Mouse (Mus musculus): ENCODE data around the gene Creb5.

The Creb5 gene

DNA sequence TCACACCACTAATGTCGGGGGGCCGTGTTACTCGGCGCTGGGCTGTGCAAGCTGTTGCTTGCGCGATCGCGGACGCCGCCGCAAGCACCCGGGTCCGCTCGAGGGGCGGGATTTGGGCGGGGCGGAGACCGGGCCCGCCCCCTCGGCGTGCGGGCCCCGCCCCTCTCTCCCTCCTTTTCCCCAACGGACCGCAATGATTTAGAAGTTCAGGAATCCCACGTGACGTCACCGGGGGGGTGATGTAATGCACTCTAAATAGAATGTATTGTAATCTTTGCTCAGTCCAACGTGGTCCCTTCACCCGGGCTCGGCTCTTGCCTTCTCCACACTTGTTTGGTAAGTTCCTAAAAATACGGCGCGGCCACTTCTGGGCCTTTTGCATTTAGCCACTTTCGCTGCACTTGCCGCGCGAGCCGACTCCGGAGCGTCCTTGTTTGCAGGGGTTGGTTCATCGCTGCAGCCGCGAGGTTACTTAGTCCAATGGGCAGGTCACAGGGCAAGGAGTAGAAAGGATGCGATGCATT is at the start of gene Creb5:
TSS of gene Creb5 (plus strand) at position 233 of the 524 bp plus-strand sequence.
- no peak for DNase-seq (ENCODE audit: extremely low read depth, insufficient read length, low spot score)

DNA sequence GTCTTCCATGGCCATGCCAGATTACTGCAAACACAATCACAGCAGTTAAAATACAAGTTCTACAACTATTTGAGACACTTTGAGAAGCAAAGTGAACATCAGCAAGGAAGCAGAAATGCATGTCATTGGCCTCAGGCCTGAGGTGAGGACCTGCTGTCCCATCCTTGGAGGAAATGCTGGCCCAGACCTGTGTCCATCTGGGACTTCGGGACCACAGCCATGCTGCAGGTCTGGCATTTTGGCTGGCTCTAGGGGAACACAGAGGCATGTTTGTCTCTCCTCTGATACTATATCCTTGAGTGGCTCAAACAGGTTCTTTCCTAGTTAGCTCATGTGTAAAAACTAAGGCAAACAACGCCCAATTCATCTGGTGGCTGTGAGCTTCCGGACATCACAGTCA is 27.2 kb upstream of the Creb5 start:
- DNase-seq (ENCODE audit: extremely low read depth, insufficient read length, low spot score) = no peak

DNA sequence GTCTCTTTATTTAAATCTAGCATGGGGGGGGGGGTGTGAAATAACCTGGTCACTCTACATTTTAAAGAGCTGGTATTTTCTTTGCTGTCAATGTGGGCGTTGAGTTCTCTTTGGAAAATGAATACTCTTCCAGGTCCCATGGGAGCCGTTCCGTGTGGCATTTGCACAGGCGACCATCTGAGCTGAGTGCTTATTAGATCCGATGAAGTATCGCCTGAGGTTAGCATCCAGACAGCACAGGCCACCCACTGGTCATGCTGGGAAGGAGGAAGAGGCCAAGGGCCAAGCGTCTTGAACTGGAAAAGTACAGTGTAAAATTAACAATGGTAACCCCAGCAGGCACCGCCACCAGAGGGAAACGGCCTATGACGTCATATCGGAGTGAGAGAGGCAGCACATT is 24.7 kb upstream of the Creb5 start:
- DNase-seq (ENCODE audit: extremely low read depth, insufficient read length, low spot score) = no peak

DNA sequence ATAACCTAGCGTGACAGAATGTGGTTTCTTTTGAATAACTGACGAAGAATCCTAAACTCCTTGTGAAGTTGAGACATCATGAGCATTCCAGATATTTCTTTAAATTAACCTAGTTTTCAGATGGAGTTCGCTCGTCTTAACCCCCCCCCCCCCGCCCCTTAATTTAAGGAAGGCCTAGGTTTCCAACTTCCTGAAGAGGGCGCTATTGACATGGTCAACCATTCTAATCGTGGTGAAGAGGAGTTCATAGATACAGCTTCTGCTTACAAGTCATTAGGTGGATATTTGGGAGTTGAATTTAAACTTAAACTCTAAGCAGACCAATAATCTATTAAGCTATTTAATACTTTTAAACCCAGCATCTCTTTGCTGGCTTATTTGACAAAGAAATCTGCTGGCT is 20.0 kb upstream of the Creb5 start:
- no peak for DNase-seq (ENCODE audit: extremely low read depth, insufficient read length, low spot score)

DNA sequence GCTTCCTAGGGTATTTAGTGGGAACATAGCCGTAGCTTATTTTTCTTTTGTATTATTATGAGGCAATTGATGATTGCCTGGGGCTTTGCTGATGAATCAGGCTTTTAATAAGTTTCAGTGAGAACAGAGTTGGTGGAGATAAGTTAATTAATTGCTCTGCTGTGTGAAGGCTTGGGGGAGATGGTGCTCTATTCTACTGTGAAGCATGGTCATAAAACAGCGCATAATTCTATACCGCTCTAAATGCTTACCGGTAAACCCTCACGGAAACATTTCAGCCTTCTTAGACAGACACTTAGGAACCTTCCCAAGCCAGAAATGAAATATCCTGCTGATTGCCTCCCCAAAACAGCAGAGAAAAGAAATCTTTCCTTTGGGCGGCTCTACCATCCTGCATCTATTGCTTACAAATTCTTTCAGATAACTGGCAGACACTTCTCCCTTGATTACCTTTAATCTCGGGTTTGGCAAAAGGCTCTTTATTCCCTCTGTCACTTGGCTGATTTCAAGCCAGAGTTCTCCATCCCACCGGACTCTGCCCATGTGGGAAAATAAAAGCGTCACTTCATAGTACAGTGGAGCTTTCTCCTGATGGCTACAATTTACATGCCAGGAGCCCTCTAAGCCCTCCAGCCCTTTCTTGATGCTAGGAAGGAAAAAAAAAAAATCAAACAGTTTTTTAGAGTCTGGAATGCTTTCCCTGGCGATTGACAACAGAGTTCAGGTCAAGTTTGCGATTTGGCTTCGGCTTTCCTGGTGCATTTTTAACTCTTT is 19.2 kb upstream of the Creb5 start:
- no peak for DNase-seq (ENCODE audit: extremely low read depth, insufficient read length, low spot score)

DNA sequence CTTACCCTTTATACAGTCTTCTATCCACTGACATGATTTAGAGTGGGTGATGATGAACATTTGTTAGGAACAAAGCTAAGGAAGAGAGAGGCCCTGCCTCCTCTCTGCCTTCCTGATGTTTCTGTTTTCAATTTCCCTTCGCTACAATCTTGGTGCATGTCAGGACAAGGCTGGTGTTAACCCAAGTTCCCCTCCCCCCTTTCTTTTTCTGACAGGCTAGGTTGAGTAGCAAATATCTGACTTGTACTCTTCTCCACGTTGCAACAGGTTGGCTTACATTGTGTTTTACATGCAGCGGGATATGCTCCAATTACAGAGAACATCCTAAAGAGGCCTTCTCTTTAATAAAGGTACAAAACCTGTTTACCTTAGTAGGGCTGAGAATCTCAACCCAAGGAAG is 15.9 kb upstream of the Creb5 start:
- DNase-seq (ENCODE audit: extremely low read depth, insufficient read length, low spot score) = no peak

DNA sequence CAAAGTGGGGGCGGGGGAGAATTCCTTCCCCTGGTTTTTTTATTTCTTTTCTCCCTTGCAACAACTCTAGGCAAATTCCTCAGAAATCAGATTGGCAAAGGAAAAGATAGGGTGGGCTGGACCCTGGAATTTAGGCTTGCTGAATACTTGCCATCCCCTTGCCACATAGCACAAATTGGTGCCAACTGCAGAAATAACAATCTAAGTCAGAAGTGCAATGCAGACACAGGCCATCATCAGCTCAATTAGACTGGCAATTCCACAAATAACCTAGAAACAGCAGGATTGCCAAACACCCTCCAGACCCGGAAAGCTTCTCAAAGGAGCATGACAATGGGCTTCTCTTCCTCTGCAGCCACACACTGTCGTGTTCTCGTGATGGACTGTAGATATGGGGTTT is 15.4 kb upstream of the Creb5 start:
- no peak for DNase-seq (ENCODE audit: extremely low read depth, insufficient read length, low spot score)

DNA sequence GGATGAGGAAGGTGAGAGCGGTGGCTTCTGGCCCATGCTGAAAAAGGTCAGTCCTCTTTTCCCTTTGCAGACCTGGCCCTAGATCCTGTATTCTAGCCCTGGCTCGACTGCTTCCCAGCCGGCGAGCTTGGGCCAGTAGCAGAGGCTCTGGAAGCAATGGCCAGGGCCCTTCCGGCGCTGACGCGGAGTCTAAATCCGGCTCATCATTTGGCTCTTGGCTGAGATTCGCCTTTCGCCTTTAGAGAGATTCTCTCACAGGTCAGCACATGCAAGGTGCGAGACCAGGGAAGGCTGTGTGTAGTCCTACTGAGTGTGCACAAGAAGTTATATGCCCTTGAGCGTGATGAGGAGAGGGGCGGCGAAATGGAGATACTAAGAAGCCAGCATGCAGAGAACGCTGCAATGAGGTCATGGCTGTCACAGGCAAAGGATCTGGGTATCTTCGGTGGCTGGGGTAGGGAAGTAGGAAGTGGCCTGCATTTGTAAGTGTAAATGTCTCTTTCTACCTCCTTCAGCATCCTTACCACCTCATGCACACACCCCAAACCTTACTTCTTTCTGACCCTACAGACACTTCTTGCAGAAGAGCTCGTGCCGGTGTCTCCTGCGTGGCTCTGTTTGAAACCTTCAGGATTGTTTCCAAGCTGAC is 557 bp upstream of the Creb5 start:
- DNase-seq (ENCODE audit: extremely low read depth, insufficient read length, low spot score) = no peak

DNA sequence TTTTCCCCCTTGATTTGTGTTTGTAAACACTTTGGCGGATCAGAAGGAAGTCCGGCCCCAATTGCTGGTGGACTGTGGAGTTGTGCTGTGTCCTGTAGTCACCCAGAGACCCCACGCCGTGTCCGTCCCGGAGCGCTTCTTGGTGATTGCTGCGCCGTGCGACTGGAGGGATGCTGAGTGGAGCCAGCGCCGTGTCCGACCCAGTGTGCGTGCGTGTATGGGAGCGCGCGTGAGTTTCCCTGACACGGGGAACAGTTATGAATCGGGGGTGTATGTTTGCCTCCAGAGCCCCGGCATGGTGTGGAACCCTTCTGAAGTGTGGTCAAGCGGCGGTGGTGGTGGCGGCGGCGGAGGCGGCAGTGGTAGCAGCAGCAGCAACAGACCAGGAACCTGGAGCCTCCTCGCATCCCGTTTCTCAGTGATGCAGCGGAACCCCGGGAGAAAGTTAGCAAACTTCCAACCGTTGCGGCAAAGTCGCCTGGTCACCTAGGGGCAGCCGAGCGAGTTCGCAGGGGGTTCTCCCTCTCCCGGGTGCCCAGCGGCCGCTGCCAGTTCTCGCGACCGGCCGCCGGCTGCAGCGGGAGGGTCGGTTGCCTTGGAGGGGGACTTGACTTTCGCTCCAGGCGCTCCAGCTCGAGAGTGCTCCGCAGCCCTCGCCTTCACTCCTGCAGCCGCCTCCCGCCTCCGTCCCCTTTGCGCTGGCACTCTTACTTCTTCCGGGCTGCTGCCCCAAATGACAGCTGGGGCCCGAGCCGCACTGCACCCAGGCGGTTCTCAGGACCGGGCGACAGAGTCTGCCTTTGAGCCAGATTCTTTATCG is 702 bp downstream of the Creb5 start:
- no peak for DNase-seq (ENCODE audit: extremely low read depth, insufficient read length, low spot score)

DNA sequence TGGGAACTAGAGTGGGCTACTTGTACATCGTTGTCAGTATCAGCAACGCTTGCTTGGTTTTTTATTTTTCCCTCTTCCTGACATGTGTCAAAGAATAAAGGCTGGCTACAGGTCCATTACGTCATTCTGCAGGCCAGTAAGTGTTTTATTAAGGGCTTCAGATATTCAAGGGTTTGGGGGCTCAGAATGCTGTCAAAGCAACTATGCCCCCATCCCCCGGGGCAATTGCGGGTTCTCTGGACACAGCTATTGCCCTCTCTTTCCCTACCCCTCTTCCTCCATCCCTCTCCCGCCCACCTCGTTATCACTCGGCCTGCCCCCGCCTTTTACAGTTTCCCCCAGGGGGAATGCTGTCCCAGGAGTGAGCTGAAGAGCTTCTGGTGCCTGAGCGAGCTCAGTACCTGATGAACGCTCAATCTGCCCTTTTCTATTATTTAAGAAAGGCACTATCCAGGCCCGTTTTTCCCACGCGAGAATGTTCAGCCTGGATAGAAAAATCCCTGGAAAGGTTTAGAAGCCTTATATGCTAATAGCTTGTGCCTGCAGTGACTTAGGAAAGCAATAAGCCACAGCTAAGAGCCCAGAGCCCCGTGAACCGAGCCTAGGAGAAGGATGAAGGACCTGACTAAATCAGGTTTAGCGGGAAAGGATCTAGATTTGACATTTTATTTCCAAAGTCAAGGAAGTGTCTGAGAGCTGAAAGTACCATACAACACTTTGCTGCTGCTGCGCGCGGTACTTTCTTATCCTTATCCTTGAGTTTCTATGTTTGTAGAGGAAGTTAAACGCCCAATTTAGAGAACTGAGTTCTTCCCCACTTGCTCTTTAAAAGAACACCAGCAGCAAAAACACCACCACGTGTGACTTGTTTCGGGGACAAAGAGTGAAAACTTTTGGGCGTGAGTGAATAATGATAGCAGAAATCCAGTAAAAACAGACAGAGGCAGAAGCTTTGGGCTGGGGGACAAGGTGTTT is 1.8 kb downstream of the Creb5 start:
- no peak for DNase-seq (ENCODE audit: extremely low read depth, insufficient read length, low spot score)

DNA sequence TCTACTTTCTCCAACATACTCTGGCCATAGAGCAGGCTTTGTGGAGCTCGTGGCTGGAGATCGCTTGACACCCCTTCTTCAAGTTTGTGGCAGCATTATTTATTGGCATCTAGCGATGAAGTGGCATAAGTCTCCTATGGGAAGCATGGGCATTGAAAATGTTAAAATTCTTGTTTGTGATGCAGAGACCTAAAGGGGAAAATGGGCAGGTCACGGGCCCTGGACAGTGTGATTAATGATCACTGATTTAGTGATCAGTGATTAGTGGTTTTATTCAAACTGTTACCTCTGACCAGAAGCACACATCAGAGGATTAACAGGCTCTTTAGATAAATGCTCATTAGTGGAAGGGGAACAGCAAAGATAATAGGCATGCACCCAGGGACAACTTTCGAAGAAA is 2.6 kb downstream of the Creb5 start:
- DNase-seq (ENCODE audit: extremely low read depth, insufficient read length, low spot score) = no peak

DNA sequence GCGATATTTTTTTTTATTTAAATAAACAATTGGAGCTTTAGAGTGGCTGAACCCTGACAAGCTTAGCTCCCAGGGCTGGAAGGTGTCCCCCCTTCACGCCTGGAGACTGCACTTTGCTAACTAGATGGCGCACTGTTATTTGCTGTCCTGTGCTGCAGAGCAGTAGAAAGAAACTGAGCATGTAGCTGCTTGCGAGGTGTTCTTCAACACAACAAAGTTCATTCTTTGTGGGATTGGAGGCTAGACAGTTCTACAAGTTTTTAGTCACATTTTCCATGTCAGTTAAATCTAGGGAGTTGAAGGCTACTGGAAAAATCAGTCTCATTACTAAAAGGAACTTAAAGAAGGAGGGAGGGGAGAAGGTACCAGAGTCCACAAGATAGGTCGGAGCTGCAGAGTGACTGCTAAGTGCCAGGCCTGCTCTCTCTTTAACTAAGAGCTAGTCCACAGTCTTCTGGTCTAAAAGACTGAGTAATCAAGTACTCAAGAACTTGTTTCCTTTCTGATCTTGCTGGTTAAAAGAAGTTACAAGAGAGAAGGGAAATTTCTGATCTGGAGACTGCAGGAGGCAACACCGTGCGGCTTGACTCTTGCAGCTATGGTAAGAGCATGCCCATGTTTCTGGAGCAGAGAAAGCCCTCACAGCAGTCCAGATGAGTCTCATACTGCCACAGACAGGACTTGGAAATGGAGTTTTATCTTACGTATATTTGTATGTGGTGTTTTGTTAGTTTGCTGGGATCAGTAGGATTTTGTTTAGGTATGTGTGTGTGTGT is 3.3 kb downstream of the Creb5 start:
- no peak for DNase-seq (ENCODE audit: extremely low read depth, insufficient read length, low spot score)

DNA sequence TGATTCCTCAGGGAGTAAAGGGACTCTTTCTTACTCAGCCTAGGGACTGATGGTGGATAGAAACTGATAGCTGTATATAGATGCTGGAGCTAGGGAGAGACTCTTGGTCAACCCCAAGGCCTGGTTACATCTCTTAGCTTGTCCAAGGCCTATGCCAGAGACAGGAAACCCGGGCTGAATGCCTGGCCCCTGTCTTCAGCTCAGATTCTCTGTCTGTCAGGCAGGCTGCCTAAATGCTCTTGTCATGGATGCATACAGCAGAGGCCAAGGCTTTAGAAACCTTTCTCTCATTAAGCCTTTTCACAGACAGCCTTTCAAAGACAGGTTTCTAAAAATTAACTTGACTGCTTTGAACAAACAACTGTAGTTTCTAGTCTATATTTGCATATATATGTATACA is 5.9 kb downstream of the Creb5 start:
- no peak for DNase-seq (ENCODE audit: extremely low read depth, insufficient read length, low spot score)

DNA sequence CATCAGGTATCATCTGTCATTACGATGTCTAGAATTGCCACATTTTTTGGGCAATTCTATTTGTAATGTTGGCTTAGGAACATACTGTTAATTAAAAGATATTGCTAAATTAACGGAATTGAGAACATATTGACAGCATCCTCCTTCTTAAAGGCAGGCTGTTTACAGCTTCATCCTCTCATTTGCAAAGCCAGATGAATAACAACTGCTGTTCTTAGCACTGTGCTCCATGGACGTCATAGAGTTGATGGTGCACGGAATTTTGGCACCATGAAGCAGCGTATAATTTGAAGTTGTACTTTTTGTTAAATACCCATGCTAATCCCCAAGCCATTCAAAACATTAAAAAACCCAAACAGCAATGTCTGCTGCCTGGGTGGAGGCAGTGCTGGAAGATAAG is 10.8 kb downstream of the Creb5 start:
- no peak for DNase-seq (ENCODE audit: extremely low read depth, insufficient read length, low spot score)

DNA sequence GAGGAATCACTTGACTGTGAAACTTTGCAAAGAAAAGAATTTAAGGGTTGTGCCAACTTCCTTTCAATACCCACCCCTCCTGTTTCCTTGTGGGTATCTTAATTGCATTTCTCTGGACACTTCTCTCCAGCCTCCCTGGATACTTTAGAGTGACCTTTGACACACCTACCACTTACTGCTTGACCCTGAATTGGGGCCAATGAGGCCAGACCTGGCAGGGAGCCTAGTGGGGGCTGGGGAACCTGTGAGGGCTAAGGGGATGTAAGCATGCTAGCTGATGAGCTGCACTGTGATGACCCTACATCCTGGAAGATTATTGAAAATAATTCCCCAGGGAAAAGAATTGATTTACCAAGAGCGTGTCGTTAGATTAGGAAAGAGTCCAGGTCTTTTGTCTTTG is 17.1 kb downstream of the Creb5 start:
- DNase-seq (ENCODE audit: extremely low read depth, insufficient read length, low spot score) = no peak

DNA sequence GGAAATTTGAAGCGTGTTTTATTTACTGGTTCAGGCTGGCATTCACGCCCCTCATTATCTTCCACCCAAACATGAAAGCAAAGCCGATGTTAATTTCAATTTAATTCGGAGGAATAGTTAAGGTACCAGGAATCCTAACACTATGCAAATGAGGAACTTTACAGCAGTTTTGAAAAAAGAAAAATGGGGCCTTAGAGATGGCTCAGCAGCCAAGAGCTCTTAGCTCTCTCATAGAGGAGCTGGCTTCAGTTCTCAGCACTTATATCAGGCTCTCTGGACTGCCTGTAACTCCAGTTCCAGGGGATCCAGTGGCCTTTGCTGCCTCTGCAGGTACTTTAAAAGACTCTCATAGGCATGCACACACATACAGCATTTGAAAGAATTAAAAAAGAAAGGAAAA is 19.1 kb downstream of the Creb5 start:
- DNase-seq (ENCODE audit: extremely low read depth, insufficient read length, low spot score) = no peak

DNA sequence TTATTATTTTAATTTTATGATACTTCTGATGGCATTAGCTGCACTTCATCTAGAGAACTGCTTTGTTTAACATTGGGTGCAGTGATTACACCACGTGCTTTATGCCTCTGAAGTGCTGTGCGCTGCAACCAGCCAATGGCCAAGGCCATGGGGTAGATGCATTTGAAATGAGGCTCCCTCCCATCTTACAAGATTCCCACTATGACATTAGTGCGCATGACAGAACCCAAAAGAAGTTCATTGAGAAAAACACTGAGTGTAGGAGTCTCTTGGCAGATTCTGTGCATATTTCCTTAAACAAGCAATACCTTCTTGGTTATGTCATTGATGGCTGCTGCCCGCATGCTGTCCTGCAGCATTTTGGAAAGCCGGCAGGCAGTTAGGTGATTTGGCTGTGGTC is 19.6 kb downstream of the Creb5 start:
- no peak for DNase-seq (ENCODE audit: extremely low read depth, insufficient read length, low spot score)

DNA sequence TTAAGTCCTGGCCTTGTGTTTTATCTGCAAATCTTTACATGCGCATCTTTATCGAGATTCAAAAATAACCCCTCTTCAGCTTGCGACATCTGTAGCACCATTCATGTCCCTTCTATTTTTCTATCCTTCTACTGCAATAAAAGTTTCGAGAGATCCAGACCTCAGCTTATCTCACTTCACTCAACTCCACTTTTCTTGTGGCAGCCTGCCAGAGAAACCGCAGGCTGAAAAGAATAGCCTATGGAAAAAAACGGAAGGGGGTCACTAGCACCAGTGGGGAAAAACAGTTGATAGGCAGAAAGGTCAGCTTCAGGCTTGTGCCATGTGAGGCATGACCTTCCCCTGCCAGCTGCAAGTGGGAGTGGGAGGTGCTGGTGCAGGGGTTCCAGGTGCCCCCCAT is 21.6 kb downstream of the Creb5 start:
- no peak for DNase-seq (ENCODE audit: extremely low read depth, insufficient read length, low spot score)

DNA sequence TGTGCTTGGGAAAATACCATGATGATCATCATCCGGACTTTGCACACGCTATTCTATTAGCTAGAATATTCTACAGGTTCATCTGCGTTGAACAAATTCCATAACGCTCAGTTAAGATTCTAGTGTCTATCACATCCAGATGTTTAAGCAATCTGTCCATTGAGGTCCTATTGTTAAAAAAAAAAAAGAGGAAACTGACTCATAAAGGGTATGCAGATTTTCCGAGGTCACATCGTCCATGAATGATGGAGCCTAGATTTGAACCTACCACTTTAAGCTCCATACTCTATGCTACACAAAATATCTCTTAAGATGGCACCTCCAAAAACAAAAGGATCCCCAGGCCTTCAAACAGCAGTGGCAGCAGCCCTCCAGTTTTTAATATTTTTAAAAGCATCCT is 26.5 kb downstream of the Creb5 start:
- no peak for DNase-seq (ENCODE audit: extremely low read depth, insufficient read length, low spot score)

DNA sequence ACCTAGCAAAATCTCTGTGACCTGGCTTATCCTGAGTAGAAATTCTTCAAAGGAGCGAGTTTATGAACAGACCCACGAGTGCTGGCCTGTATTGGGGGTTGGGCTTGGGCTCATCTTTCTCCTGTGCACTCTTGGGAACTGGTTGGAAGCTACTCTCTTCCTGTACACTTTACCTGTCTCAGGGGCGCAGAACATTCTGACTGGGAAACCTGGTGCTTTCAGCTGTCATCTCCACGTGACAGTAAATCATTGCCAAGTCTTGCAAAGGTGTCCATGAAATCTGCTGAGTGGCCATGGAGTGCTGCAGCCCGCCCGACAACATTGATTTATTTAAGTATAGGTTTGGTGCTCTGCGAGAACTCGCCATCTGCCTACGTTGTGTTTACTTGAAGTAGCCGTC is 27.1 kb downstream of the Creb5 start:
- no peak for DNase-seq (ENCODE audit: extremely low read depth, insufficient read length, low spot score)

All from 3134 (cell line).